Mouse (Mus musculus) liver (tissue): Measurements from ENCODE around the gene Rdh13.

ENCODE experiments used
- DNase-seq: peaks from one replicate; pipeline ENCODE4 v3.0.0-alpha.2; 2020; ENCODE audit warnings: mixed read lengths

The Rdh13 gene

GRCm38 (mm10) chr7:4445216-4445791 is at the start of gene Rdh13:
Gene Rdh13 (minus strand): TSS chr7:4445649.
- peak; percentile 84 for DNase-seq

- DNase-seq: no peak
Measured at GRCm38 (mm10) chr7:4493991-4494390, 48.5 kb upstream of the Rdh13 start.

- DNase-seq: no peak
Measured at GRCm38 (mm10) chr7:4492284-4493224, 47.1 kb upstream of the Rdh13 start.

- DNase-seq: no peak
Measured at GRCm38 (mm10) chr7:4491308-4491707, 45.9 kb upstream of the Rdh13 start.

- no peak for DNase-seq
Measured at GRCm38 (mm10) chr7:4482281-4482680, 36.8 kb upstream of the Rdh13 start.

GRCm38 (mm10) chr7:4479674-4480073 is 34.2 kb upstream of the Rdh13 start:
- DNase-seq: peak; percentile 30

- no peak for DNase-seq
Measured at GRCm38 (mm10) chr7:4478796-4479291, 33.4 kb upstream of the Rdh13 start.

GRCm38 (mm10) chr7:4478021-4478795 is 32.8 kb upstream of the Rdh13 start:
- peak; percentile 65 for DNase-seq

- no peak for DNase-seq
Measured at GRCm38 (mm10) chr7:4473940-4474339, 28.5 kb upstream of the Rdh13 start.

GRCm38 (mm10) chr7:4471179-4471555 is 25.7 kb upstream of the Rdh13 start:
- DNase-seq: peak; percentile 73

- DNase-seq: peak; percentile 71
Measured at GRCm38 (mm10) chr7:4470275-4471178, 25.1 kb upstream of the Rdh13 start.

- DNase-seq: no peak
Measured at GRCm38 (mm10) chr7:4467801-4468200, 22.4 kb upstream of the Rdh13 start.

- no peak for DNase-seq
Measured at GRCm38 (mm10) chr7:4464194-4464824, 18.9 kb upstream of the Rdh13 start.

GRCm38 (mm10) chr7:4460576-4461434 is 15.4 kb upstream of the Rdh13 start, which contains the start of gene Eps8l1:
Gene Eps8l1 (plus strand): TSS chr7:4460674.
- DNase-seq: no peak

GRCm38 (mm10) chr7:4452644-4453043 is 7.2 kb upstream of the Rdh13 start:
- no peak for DNase-seq

- DNase-seq: no peak
Measured at GRCm38 (mm10) chr7:4449211-4449610, 3.8 kb upstream of the Rdh13 start.

GRCm38 (mm10) chr7:4448439-4448838 is 3.0 kb upstream of the Rdh13 start:
- DNase-seq: no peak

GRCm38 (mm10) chr7:4447138-4447537 is 1.7 kb upstream of the Rdh13 start:
- no peak for DNase-seq

- DNase-seq: no peak
Measured at GRCm38 (mm10) chr7:4440549-4440948, 4.9 kb downstream of the Rdh13 start.

GRCm38 (mm10) chr7:4437721-4438120 is 7.7 kb downstream of the Rdh13 start:
- DNase-seq: no peak

- DNase-seq: no peak
Measured at GRCm38 (mm10) chr7:4432026-4432425, 13.4 kb downstream of the Rdh13 start.
